In genomic region chr2:22822293-22822692, GRCm38 (mm10) we compare ENCODE assay signal across 16 mouse cellular contexts. TPM values are rescaled to one million over a fixed set of nuclear protein-coding genes. Genes with fewer than 3 reads are reported as not detected.
DNase-seq lines count a peak whose midpoint lies in the region; TF ChIP-seq lines count a peak whose summit lies in the region.
"Had no signal": no experiment of that assay in that cellular context is flagged by ENCODE, and none has a peak within 500 bp of the region (broad histone marks: within the 10 kb centered on the region; RNA-seq: fewer than 3 reads in every experiment).

No protein-coding gene starts in this region.

- peaks cover 0 to 5% of the 10 kb centered on the region in 2 experiments; a peak in 3 of 4 replicates for H3K4me1 ChIP-seq in MEL (ENCODE audit: control insufficient read depth in 1 of 2, insufficient read depth in 2 of 2, low read length in 2 of 2)
- H3K4me1 ChIP-seq in embryonic fibroblast, embryonic 13.5 days (ENCODE audit: control insufficient read depth, insufficient read depth, low read length): peaks cover 4% of the 10 kb centered on the region; the same call in 1 of the 2 replicates
- H3K4me1 ChIP-seq: kidney, embryonic 15.5 days; limb, embryonic 10.5 days; neural tube, embryonic 13.5 days had no signal

- H3K79me2 ChIP-seq in MEL (ENCODE audit: control insufficient read depth, insufficient read depth, low read length, poor library complexity): 0 out of 2 replicates have a peak, but pooled peaks cover 1% of the 10 kb centered on the region

- no peak for TF ChIP-seq CTCF in MEL (IDR thresholded peaks at IDR 0.05 in 2 of 3, conservative IDR thresholded peaks at IDR 0.05 in 1 of 3; ENCODE audit: control insufficient read depth in 1 of 3, insufficient read depth in 1 of 3, low read depth in 2 of 3, low read length in 3 of 3, poor library complexity in 1 of 3, severe bottlenecking in 1 of 3)
- TF ChIP-seq CTCF in embryonic fibroblast, embryonic 13.5 days (IDR thresholded peaks at IDR 0.05; ENCODE audit: borderline replicate concordance, insufficient read depth, low read length): no peak

- H3K27ac ChIP-seq in MEL (ENCODE audit: control insufficient read depth, low read depth, low read length): no peak overlapping the region
- H3K27ac ChIP-seq in embryonic fibroblast, embryonic 13.5 days (ENCODE audit: insufficient read depth, low read length): peak overlapping the region; percentile 19; the same call in 1 of the 2 replicates
- H3K27ac ChIP-seq: kidney, embryonic 15.5 days; limb, embryonic 10.5 days; neural tube, embryonic 13.5 days had no signal

- peak in 1 of 2 experiments; percentile 29; a peak in 1 of 4 replicates for TF ChIP-seq EP300 in MEL (IDR thresholded peaks at IDR 0.05; ENCODE audit: low read depth in 1 of 2, low read length in 2 of 2)

- DNase-seq in layer of hippocampus, adult 11-12 months (ENCODE audit: low spot score): peak; percentile 33
- no peak for DNase-seq in layer of hippocampus, adult 18-20 months (ENCODE audit: low spot score in 2 of 2)
- no peak for DNase-seq in MEL (ENCODE audit: low read depth, low spot score)
- peak; percentile 6 for DNase-seq in skeletal muscle tissue, adult 2 months (ENCODE audit: low read depth, low spot score)
- DNase-seq in cerebellum, adult 9-11 months: no peak
- DNase-seq in thymus, postnatal 0 days (ENCODE audit: low spot score): no peak
- DNase-seq in urinary bladder, postnatal 4 days (ENCODE audit: low spot score in 2 of 2): no peak
- DNase-seq: cerebellum, postnatal 25 days; lung, adult 18-20 months; lung, postnatal 36 days; right cerebral cortex, adult 18-20 months; thymus, postnatal 36 days had no signal

- peaks cover 8 to 45% of the 10 kb centered on the region in 2 experiments for H3K36me3 ChIP-seq in MEL (ENCODE audit: control insufficient read depth in 1 of 2, insufficient read depth in 2 of 2, low read length in 2 of 2)
- H3K36me3 ChIP-seq: kidney, embryonic 15.5 days; limb, embryonic 10.5 days; neural tube, embryonic 13.5 days had no signal

- no peaks in the 10 kb centered on the region for H3K9me3 ChIP-seq in MEL (replicated peaks; ENCODE audit: insufficient read depth, low read length)
- H3K9me3 ChIP-seq: kidney, embryonic 15.5 days; limb, embryonic 10.5 days; neural tube, embryonic 13.5 days had no signal

- no peak for TF ChIP-seq RAD21 in MEL (IDR thresholded peaks at IDR 0.05; ENCODE audit: low read depth, low read length)

- H3K4me3 ChIP-seq in MEL (ENCODE audit: control insufficient read depth in 1 of 2, insufficient read depth in 1 of 2, low read depth in 2 of 2, low read length in 2 of 2): no peak overlapping the region
- H3K4me3 ChIP-seq in embryonic fibroblast, embryonic 13.5 days (ENCODE audit: insufficient read depth, low read length): no peak overlapping the region
- H3K4me3 ChIP-seq: kidney, embryonic 15.5 days; limb, embryonic 10.5 days; neural tube, embryonic 13.5 days had no signal

- no peak overlapping the region for H3K9ac ChIP-seq in MEL (ENCODE audit: control insufficient read depth, low read depth, low read length, poor library complexity, severe bottlenecking)
- H3K9ac ChIP-seq: kidney, embryonic 15.5 days; neural tube, embryonic 13.5 days had no signal

- TF ChIP-seq POLR2A in MEL (IDR thresholded peaks at IDR 0.05; ENCODE audit: control insufficient read depth in 1 of 2, insufficient read depth in 1 of 2, low read depth in 1 of 2, low read length in 2 of 2, poor library complexity in 1 of 2): no peak
- no peak for TF ChIP-seq POLR2A in embryonic fibroblast, embryonic 13.5 days (IDR thresholded peaks at IDR 0.05; ENCODE audit: low read depth, low read length)

- no peaks in the 10 kb centered on the region for H3K27me3 ChIP-seq in MEL (ENCODE audit: control insufficient read depth in 1 of 2, insufficient read depth in 2 of 2, low read length in 2 of 2)
- H3K27me3 ChIP-seq: kidney, embryonic 15.5 days; neural tube, embryonic 13.5 days had no signal

TF ChIP-seq in MEL, 35 proteins besides CTCF, POLR2A, EP300 and RAD21:
- TF ChIP-seq SIN3A (IDR thresholded peaks at IDR 0.05; ENCODE audit: low read length) (no peak), ETS1 (IDR thresholded peaks at IDR 0.05; ENCODE audit: low read depth, low read length) (peak; percentile 54), GATA1 (IDR thresholded peaks at IDR 0.05; ENCODE audit: low read depth, low read length) (peak; percentile 44; the same call in 1 of the 2 replicates)
TF ChIP-seq in MEL: peak in this region for 2.

RNA-seq across cellular contexts. Expression of gene Apbb1ip, which starts 48.4 kb away (rescaled TPM):
- total RNA-seq in layer of hippocampus, adult 18-20 months (2021): 1 to 10 TPM; 5.1 to 6.2 TPM
- 7.4 and 10.8 TPM in 2 replicates for total RNA-seq in MEL (2012; rRNA removed)
- polyA plus RNA-seq in MEL (2012; ENCODE audit: insufficient read depth in 1 of 2, insufficient read length in 2 of 2, low read depth in 1 of 2, low replicate concordance in 2 of 2, missing spikeins in 1 of 2): 10 to 100 TPM in 1 of 2 experiments, not detected in 1; 60.7 TPM
- 34.8 and 40.6 TPM in 2 replicates for polyA plus RNA-seq in embryonic fibroblast, embryonic 13.5 days (2011; ENCODE audit: insufficient read length, low read depth, missing spikeins)
- polyA plus RNA-seq in thymus, postnatal 0 days (2015; fragmentation: Nextera tagmentation; extraction: Ambion mirVana): 51.9 and 63.0 TPM in 2 replicates

Comparison
In these comparisons a context has a peak if more than half of its experiments do, and no peak if none do; other contexts are left out.
1. DNase-seq: peak in layer of hippocampus, adult 11-12 months (single experiment) and skeletal muscle tissue, adult 2 months (single experiment); none in layer of hippocampus, adult 18-20 months (0 of 2), MEL (single experiment), cerebellum, adult 9-11 months (single experiment), thymus, postnatal 0 days (single experiment) and urinary bladder, postnatal 4 days (0 of 2).